Mouse (Mus musculus): ENCODE data around the gene Agtr2. TPM values are rescaled to one million over a fixed set of nuclear protein-coding genes. Genes with fewer than 3 reads are reported as not detected.
"Not testable (repeated sequence)": the region's sequence is repeated elsewhere in the genome, so short reads cannot be mapped to it uniquely, and the experiment has no call there.

Gene Agtr2
- not detected in 2 replicates for polyA plus RNA-seq (2012; ENCODE audit: insufficient read depth, insufficient read length, low replicate concordance, missing spikeins)

GRCm38 (mm10) chrX:21484414-21484813, at the start of gene Agtr2:
Gene Agtr2 (plus strand): TSS chrX:21484544.
- Histone ChIP-seq H3K27ac (ENCODE audit: insufficient read depth, low read depth, low read length) (no peak within 1 kb of the TSS), H3K4me3 (ENCODE audit: insufficient read depth, low read depth, low read length) (no peak within 1 kb of the TSS), H3K4me1 (ENCODE audit: control insufficient read depth, insufficient read depth, low read length) (no peaks in the 10 kb centered on the region)
- no peak for TF ChIP-seq CTCF (IDR thresholded peaks at IDR 0.05; ENCODE audit: insufficient read depth, low read depth, low read length)
- 76% methylated on average over 5 of the region's 5 CpGs for WGBS

GRCm38 (mm10) chrX:21452519-21452918, 31.8 kb upstream of the Agtr2 start:
- H3K27ac ChIP-seq (ENCODE audit: insufficient read depth, low read depth, low read length), result no peak overlapping the region
- no peak for TF ChIP-seq POLR2A (IDR thresholded peaks at IDR 0.05; ENCODE audit: insufficient read depth, low read depth, low read length)
- TF ChIP-seq CTCF (IDR thresholded peaks at IDR 0.05; ENCODE audit: insufficient read depth, low read depth, low read length), result no peak
- WGBS, result 61% methylated on average over 3 of the region's 3 CpGs
- no peak overlapping the region for H3K4me3 ChIP-seq (ENCODE audit: insufficient read depth, low read depth, low read length)
- H3K4me1 ChIP-seq (ENCODE audit: control insufficient read depth, insufficient read depth, low read length), result no peaks in the 10 kb centered on the region

DNA sequence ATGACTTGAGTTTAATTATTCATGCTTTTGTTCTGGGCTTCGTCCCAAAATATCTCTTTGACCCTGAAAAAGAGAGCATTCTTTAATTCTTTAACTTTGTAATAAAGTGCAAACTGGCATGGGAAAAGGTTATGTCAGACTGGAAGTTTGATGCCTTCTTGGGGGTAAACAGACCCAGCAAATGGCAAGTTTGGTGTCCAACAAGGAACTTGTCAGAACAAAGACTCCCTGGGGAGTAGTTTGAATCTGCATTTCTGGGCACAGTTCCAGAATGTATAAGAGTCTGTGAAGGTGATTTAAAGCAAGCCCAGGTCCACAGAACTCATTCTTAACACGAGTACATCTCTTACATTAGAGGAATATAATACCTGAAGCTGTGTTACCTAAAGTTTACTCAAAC, 3.8 kb downstream of the Agtr2 start:
- no peak for TF ChIP-seq CTCF (IDR thresholded peaks at IDR 0.05; ENCODE audit: insufficient read depth, low read depth, low read length)
- TF ChIP-seq POLR2A (IDR thresholded peaks at IDR 0.05; ENCODE audit: insufficient read depth, low read depth, low read length), result no peak
- Histone ChIP-seq H3K4me1 (ENCODE audit: control insufficient read depth, insufficient read depth, low read length) (no peaks in the 10 kb centered on the region), H3K4me3 (ENCODE audit: insufficient read depth, low read depth, low read length) (no peak overlapping the region), H3K27ac (ENCODE audit: insufficient read depth, low read depth, low read length) (no peak overlapping the region)
- 45% methylated on average over 2 of the region's 2 CpGs for WGBS

GRCm38 (mm10) chrX:21500242-21500641, 15.9 kb downstream of the Agtr2 start:
- WGBS, result 25% methylated on average over 2 of the region's 2 CpGs
- no peak overlapping the region for H3K27ac ChIP-seq (ENCODE audit: insufficient read depth, low read depth, low read length)
- H3K4me3 ChIP-seq (ENCODE audit: insufficient read depth, low read depth, low read length), result no peak overlapping the region
- no peak for TF ChIP-seq POLR2A (IDR thresholded peaks at IDR 0.05; ENCODE audit: insufficient read depth, low read depth, low read length)
- no peak for TF ChIP-seq CTCF (IDR thresholded peaks at IDR 0.05; ENCODE audit: insufficient read depth, low read depth, low read length)
- no peaks in the 10 kb centered on the region for H3K4me1 ChIP-seq (ENCODE audit: control insufficient read depth, insufficient read depth, low read length)

DNA sequence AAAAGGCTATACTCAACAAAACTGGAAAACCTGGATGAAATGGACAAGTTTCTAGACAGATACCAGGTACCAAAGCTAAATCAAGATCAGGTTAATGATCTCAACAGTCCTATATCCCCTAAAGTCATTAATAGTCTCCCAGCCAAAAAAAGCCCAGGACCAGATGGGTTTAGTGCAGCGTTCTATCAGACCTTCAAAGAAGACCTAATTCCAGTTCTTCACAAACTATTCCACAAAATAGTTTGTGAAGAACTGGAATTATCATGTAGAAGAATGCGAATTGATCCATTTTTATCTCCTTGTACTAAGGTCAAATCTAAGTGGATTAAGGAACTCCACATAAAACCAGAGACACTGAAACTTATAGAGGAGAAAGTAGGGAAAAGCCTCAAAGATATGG, 23.0 kb downstream of the Agtr2 start:
- 92% methylated on average over 2 of the region's 2 CpGs for WGBS
- H3K4me3 ChIP-seq (ENCODE audit: insufficient read depth, low read depth, low read length); H3K4me1 ChIP-seq (ENCODE audit: control insufficient read depth, insufficient read depth, low read length); H3K27ac ChIP-seq (ENCODE audit: insufficient read depth, low read depth, low read length): not testable (repeated sequence)

DNA sequence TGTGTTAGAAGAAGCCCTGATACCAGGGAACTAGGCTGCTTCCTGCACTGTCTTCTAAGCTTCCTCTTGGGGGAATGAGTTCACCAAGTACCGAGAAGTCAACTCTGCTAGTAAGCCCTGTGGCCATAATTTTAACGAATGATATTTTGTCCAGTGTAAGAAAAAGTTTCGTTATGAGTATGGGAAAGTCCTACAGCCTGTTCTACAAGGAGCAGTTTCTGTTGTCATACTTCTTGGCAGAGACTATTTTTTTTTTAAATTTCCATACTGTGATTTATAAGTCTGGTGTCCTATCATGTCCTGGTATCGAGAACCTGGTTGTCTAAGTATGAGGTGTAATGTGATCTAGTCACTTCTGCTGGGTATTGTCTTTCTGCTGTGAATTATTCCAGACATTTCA, 38.2 kb downstream of the Agtr2 start:
- H3K4me3 ChIP-seq (ENCODE audit: insufficient read depth, low read depth, low read length), result no peak overlapping the region
- WGBS, result 90% methylated on average over 4 of the region's 4 CpGs
- TF ChIP-seq POLR2A (IDR thresholded peaks at IDR 0.05; ENCODE audit: insufficient read depth, low read depth, low read length) (no peak), CTCF (IDR thresholded peaks at IDR 0.05; ENCODE audit: insufficient read depth, low read depth, low read length) (no peak)
- H3K4me1 ChIP-seq (ENCODE audit: control insufficient read depth, insufficient read depth, low read length), result no peaks in the 10 kb centered on the region
- H3K27ac ChIP-seq (ENCODE audit: insufficient read depth, low read depth, low read length), result no peak overlapping the region

Other genes starting within 250 kb of the Agtr2 start
- not detected in 2 replicates for gene Slc6a14, start 230.4 kb downstream of the Agtr2 start, polyA plus RNA-seq (2012; ENCODE audit: insufficient read depth, insufficient read length, low replicate concordance, missing spikeins)